Mouse (Mus musculus): ENCODE measurements at regions not wholly inside any gene's neighbourhood (a gene's known extent, or its start where the extent isn't known, plus 50 kb on each side); places are given as distances from the start of the nearest gene placed in this dataset.

- no peak for TF ChIP-seq CTCF (conservative IDR thresholded peaks at IDR 0.05; ENCODE audit: low read length)
- TF ChIP-seq NANOG (IDR thresholded peaks at IDR 0.05; ENCODE audit: borderline replicate concordance, low read length) = no peak
- no peak for TF ChIP-seq POU5F1 (IDR thresholded peaks at IDR 0.05; ENCODE audit: borderline replicate concordance, low read length)
These were observed 272.3 kb downstream of the Tox3 start for GRCm38 (mm10) chr8:90075796-90076195.

Measured in E14TG2a.4 (cell line).